Mouse (Mus musculus) hindbrain, postnatal 0 days (tissue): ENCODE results near the gene Rps26. TPM values are rescaled to one million over a fixed set of nuclear protein-coding genes. Genes with fewer than 3 reads are reported as not detected.

Experiments used
- ATAC-seq: fragments of 200-750 bp; cut with Nextera tagmentation; 2 replicates; pipeline ENCODE4 v1.8.0; 2017; ENCODE audit warnings: mild to moderate bottlenecking, moderate TSS enrichment, moderate library complexity
- DNase-seq: peaks from one replicate; pipeline ENCODE4 v3.0.0-alpha.2; 2015; ENCODE audit warnings: low spot score
- H3K27ac ChIP-seq: fragments of 300-500 bp; sonication (generic); 2 replicates; pipeline ENCODE4 v1.5.1; 2014; ENCODE audit warnings: mild to moderate bottlenecking
- H3K27me3 ChIP-seq: fragments of 300-500 bp; sonication (generic); 2 replicates; pipeline ENCODE4 v1.6.1; 2014; ENCODE audit warnings: low read length, mixed read lengths; ENCODE audit not compliant: insufficient read depth
- H3K36me3 ChIP-seq: fragments of 300-500 bp; sonication (generic); 2 replicates; pipeline ENCODE4 v1.6.1; 2014; ENCODE audit warnings: low read length, mixed read lengths; ENCODE audit not compliant: insufficient read depth
- H3K4me1 ChIP-seq: fragments of 300-500 bp; sonication (generic); 2 replicates; pipeline ENCODE4 v1.6.1; 2014; ENCODE audit warnings: antibody characterized with exemption, low read length, mixed read lengths; ENCODE audit not compliant: insufficient read depth
- H3K4me2 ChIP-seq: fragments of 300-500 bp; sonication (generic); 2 replicates; pipeline ENCODE4 v1.6.1; 2014; ENCODE audit warnings: low read depth, mild to moderate bottlenecking, low read length, moderate library complexity, mixed read lengths
- H3K4me3 ChIP-seq: fragments of 300-500 bp; sonication (generic); 2 replicates; pipeline ENCODE4 v1.5.1; 2014; ENCODE audit warnings: low read length
- H3K9ac ChIP-seq: fragments of 300-500 bp; sonication (generic); replicated peaks from 2 replicates; pipeline ENCODE4 v1.6.1; 2014; ENCODE audit warnings: mild to moderate bottlenecking, low read length, moderate library complexity, mixed read lengths
- H3K9me3 ChIP-seq: fragments of 300-500 bp; sonication (generic); 2 replicates; pipeline ENCODE4 v1.6.1; 2016; ENCODE audit warnings: low read length, mixed read lengths
- CTCF ChIP-seq: IDR thresholded peaks from 2 replicates; pipeline ENCODE4 v1.5.1; 2016; ENCODE audit warnings: antibody characterized with exemption, control low read depth, low read depth
- WGBS: fragments of 180-500 bp; shearing (Covaris S2); extraction: QIAGEN DNeasy Blood & Tissue Kit; methylation state at CpG from one replicate; pipeline ENCODE4 v1.1.7; 2014; 5-methylcytosine and 5-hydroxymethylcytosine counted together
- polyA plus RNA-seq: library from polyadenylated mRNA; unstranded; fragments of >200 nt; fragmentation: Nextera tagmentation; extraction: Ambion mirVana; gene quantifications from 2 replicates; pipeline ENCODE4 v1.2.1, GENCODE M21; 2015
- total RNA-seq: library from RNA; depleted of rRNA; stranded (reverse); fragments of >200 nt; gene quantifications from 2 replicates; pipeline ENCODE4 v1.2.3, GENCODE M21; 2014

Rps26 gene
- total and polyA plus RNA-seq, 2 experiments from 2014 or later = 422 to 1,407 TPM

DNA sequence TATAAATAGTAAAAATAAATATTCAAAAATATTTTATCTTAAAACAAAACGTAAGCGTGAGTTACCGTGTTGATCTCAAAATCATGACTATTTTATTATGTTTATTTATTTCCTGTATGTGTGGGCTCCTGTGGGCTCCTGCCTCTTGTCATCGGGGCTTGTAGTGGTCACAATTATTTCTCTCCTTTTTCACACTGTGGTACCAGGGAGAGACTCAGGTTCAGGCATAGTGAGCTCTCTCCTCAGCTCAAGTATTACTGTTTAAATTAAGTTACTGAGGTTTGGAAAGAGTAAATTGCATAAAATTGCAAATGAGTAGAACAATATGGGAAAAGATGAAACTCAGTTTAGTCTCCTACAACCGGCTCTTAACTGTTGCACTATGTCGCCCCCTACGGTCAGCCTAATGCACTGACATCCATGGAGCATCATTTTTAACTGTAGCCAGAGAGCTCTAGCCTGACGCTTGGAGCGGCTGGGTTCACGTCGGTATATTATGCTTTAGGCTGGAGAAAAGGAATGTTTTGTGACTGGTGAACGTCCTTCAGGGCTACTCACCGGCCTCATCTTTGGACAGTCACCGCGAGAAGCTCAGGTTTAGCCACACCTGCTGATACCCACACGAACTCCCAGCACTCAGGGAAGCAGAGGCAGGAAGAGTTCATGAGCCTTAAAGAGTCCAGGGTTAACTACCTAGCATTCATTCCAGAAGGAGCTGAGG is 14.0 kb downstream of the Rps26 start:
- no peaks in the 10 kb centered on the region for H3K36me3 ChIP-seq
- ATAC-seq (peak; percentile 82; the same call in 1 of the 2 replicates), DNase-seq (peak; percentile 91)
- H3K4me2 ChIP-seq = 0 out of 2 replicates have a peak overlapping the region, but pooled peaks have one; percentile 2
- no peak overlapping the region for H3K4me3 ChIP-seq
- no peak overlapping the region for H3K27ac ChIP-seq
- 15% methylated on average over 16 of the region's 16 CpGs for WGBS
- TF ChIP-seq CTCF = peak; percentile 87
- no peaks in the 10 kb centered on the region for H3K4me1 ChIP-seq
- H3K9me3 ChIP-seq = no peaks in the 10 kb centered on the region
- H3K9ac ChIP-seq = no peak overlapping the region
- H3K27me3 ChIP-seq = no peaks in the 10 kb centered on the region

DNA sequence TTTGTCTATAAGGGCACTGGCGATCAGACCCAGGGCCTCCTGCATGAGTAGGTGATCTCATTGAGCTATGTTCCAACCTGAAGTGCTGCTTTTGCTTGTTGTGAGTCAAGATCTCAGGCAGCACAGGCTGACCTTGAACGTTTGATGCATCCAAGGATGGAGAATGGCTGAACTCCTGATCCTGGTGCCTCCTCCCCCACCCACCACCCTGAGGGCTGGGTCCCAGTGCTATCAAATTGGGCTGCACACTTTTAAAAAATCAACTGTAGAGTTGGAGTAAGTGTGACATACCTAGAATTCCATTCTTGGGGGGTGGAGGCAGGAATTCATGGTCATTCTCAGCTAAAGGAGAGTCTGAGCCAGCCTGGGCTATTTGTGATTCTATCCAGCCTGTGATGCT is 20.1 kb downstream of the Rps26 start:
- no peaks in the 10 kb centered on the region for H3K9me3 ChIP-seq
- no peak overlapping the region for H3K4me3 ChIP-seq
- no peak overlapping the region for H3K9ac ChIP-seq
- H3K27me3 ChIP-seq = no peaks in the 10 kb centered on the region
- no peak for TF ChIP-seq CTCF
- 47% methylated on average over 2 of the region's 2 CpGs for WGBS
- H3K4me2 ChIP-seq = no peak overlapping the region
- H3K4me1 ChIP-seq = no peaks in the 10 kb centered on the region
- ATAC-seq (no peak), DNase-seq (no peak)
- no peak overlapping the region for H3K27ac ChIP-seq
- H3K36me3 ChIP-seq = no peaks in the 10 kb centered on the region

DNA sequence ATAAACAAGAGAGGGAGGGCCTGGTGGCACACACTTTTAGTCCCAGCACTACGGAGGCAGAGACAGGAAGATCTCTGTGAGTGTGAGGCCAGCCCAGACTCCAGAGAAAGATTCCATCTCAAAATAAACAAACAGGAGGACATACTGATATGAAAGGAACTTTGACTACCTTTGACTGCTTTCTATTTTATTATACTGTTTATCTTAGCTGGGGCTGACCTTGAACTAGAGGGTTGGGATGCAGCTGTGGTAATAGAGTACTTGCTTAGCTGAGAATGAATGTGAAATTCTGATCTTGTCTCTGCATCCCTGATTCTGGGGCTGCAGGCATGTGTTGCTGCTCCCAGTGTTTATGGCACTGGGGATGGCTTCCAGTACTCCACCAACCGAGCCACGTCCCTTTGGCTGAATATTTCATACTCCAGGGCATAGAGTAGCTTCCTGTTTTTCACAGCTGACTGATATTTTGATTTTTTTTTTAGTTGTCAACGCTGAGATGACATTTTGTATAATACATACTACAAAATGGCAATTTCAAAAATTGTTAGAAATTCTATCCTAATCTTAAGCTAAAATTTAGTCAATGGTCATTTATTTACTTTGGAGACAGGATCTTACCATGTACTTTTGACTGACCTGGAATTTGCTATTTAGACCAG is 23.9 kb downstream of the Rps26 start:
- TF ChIP-seq CTCF = no peak
- Histone ChIP-seq H3K27ac (no peak overlapping the region), H3K4me3 (no peak overlapping the region), H3K9me3 (no peaks in the 10 kb centered on the region), H3K4me1 (no peaks in the 10 kb centered on the region), H3K36me3 (no peaks in the 10 kb centered on the region), H3K4me2 (no peak overlapping the region), H3K9ac (no peak overlapping the region), H3K27me3 (no peaks in the 10 kb centered on the region)
- 92% methylated on average over 4 of the region's 4 CpGs for WGBS
- DNase-seq (no peak), ATAC-seq (no peak)

DNA sequence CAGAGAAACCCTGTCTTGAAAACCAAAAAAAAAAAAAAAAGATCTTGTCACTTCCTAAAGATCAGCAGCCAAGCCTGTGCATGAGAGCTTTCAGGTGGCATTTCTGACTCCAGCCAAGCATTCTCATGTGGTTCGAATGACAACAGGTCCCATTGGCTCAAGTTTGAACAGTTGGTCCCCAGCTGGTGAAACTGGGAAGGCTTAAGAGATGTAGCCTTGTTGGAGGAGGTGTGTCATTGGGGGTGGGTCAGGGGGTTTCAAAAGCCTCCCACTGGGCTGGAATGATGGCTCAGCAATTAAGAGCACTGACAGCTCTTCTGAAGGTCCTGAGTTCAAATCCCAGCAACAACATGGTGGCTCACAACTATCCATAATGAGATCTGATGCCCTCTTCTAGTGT is 25.0 kb downstream of the Rps26 start:
- no peak for TF ChIP-seq CTCF
- no peak overlapping the region for H3K4me3 ChIP-seq
- H3K9ac ChIP-seq = no peak overlapping the region
- no peaks in the 10 kb centered on the region for H3K27me3 ChIP-seq
- 84% methylated on average over 1 of the region's 1 CpGs for WGBS
- no peak for DNase-seq
- H3K4me2 ChIP-seq = no peak overlapping the region
- H3K27ac ChIP-seq = no peak overlapping the region
- no peaks in the 10 kb centered on the region for H3K36me3 ChIP-seq
- no peak for ATAC-seq
- H3K9me3 ChIP-seq = no peaks in the 10 kb centered on the region
- H3K4me1 ChIP-seq = no peaks in the 10 kb centered on the region

DNA sequence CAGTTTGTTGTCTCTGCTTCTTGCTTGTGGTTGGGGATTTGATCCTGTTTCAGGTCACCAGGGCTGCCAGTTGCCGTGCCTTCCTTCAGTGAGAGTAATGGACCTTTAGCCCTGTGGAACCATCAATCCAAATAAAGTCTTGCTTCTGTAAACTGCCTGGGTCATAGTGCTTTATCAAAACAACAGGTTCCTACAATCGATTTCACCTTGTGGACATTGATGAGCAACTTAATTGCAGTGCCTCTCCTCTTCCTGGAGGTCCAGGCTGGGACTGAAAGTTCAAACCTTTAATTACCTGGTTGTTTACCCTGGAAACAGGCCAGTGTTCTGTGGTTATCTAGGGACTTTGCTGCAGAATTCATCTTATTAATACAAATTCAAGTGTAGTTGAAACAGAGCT is 28.1 kb downstream of the Rps26 start:
- no peak overlapping the region for H3K27ac ChIP-seq
- TF ChIP-seq CTCF = no peak
- H3K9me3 ChIP-seq = no peaks in the 10 kb centered on the region
- no peaks in the 10 kb centered on the region for H3K27me3 ChIP-seq
- no peak overlapping the region for H3K4me2 ChIP-seq
- no peak overlapping the region for H3K9ac ChIP-seq
- H3K4me1 ChIP-seq = no peaks in the 10 kb centered on the region
- no peak for DNase-seq
- ATAC-seq = no peak
- 82% methylated on average over 2 of the region's 2 CpGs for WGBS
- no peak overlapping the region for H3K4me3 ChIP-seq
- no peaks in the 10 kb centered on the region for H3K36me3 ChIP-seq

DNA sequence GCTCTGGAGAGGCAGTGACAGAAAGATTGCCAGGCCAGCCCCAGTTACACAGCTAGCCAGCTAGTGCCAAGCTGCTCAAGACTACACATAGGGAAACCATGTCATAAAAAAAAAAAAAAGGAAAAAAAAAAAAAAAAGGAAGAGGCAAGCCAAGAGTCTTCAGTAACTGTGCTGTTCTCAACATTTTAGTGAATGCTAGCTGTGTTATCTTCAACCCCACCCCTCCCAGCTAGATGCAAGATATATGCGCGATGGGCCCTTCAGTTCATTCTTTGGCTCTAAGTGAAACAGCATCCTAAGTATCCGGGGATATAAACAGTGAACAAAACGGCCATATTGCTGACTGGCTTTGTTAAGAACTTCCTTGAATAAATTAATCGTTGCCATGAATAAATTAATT is 33.8 kb downstream of the Rps26 start:
- H3K9me3 ChIP-seq = no peaks in the 10 kb centered on the region
- no peak overlapping the region for H3K27ac ChIP-seq
- H3K9ac ChIP-seq = no peak overlapping the region
- H3K36me3 ChIP-seq = no peaks in the 10 kb centered on the region
- no peak for TF ChIP-seq CTCF
- H3K4me1 ChIP-seq = peaks cover 5% of the 10 kb centered on the region; the same call in 1 of the 2 replicates
- peaks cover 11% of the 10 kb centered on the region for H3K27me3 ChIP-seq
- WGBS = 56% methylated on average over 5 of the region's 5 CpGs
- no peak overlapping the region for H3K4me3 ChIP-seq
- no peak overlapping the region for H3K4me2 ChIP-seq
- DNase-seq (no peak), ATAC-seq (no peak)

DNA sequence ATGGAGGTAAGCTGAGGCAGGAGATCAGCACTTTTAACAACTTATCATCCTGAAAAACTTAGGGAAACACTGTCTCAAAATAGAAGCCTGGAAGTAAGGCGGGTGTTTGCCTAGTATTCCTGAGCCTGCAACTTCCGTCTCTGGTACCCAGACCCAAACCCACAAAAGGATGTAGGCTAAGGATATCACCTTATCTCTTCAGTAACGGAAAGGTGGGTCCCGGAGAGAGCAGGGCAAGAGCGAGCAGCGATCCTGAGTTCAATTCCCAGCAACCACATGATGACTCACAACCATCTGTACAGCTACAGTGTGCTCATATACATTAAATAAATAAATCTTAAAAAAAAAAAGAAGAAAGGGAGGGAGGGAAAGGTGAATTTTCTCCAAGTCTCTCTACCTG is 35.1 kb downstream of the Rps26 start:
- no peak overlapping the region for H3K9ac ChIP-seq
- no peak overlapping the region for H3K4me2 ChIP-seq
- peaks cover 21% of the 10 kb centered on the region for H3K27me3 ChIP-seq
- no peaks in the 10 kb centered on the region for H3K9me3 ChIP-seq
- H3K27ac ChIP-seq = no peak overlapping the region
- H3K4me3 ChIP-seq = no peak overlapping the region
- H3K36me3 ChIP-seq = no peaks in the 10 kb centered on the region
- H3K4me1 ChIP-seq = peaks cover 5% of the 10 kb centered on the region; the same call in 1 of the 2 replicates
- DNase-seq (no peak), ATAC-seq (no peak)
- TF ChIP-seq CTCF = no peak
- WGBS = 86% methylated on average over 6 of the region's 6 CpGs
